Mouse (Mus musculus) liver, adult 2 months (tissue): ENCODE results near the gene Hhat.

Source experiments
- CTCF ChIP-seq: fragments of 200-500 bp; IDR thresholded peaks from 2 replicates; pipeline ENCODE4 v1.5.1; 2011; ENCODE audit warnings: low read depth, low read length, control low read depth
- POLR2A ChIP-seq: fragments of 200-500 bp; IDR thresholded peaks from 2 replicates; pipeline ENCODE4 v1.6.1; 2011; ENCODE audit warnings: low read length, control low read depth; ENCODE audit not compliant: insufficient read depth; ENCODE audit errors: extremely low read depth

GRCm38 (mm10) chr1:192454501-192454900, 316.5 kb downstream of the Hhat start:
- TF ChIP-seq CTCF, result no peak
- TF ChIP-seq POLR2A, result no peak
